Mouse (Mus musculus) brain, embryonic 14.5 days (tissue): Measurements from ENCODE around the gene Crim1. TPM values are rescaled to one million over a fixed set of nuclear protein-coding genes. Genes with fewer than 3 reads are reported as not detected.

Source experiments
- DNase-seq: peaks from one replicate; pipeline ENCODE4 v3.0.0-alpha.2; 2011; ENCODE audit warnings: low read depth
- CTCF ChIP-seq: fragments of 200-500 bp; IDR thresholded peaks from 2 replicates; pipeline ENCODE4 v1.5.1; 2012; ENCODE audit warnings: inconsistent platforms, mild to moderate bottlenecking, moderate library complexity, borderline replicate concordance; ENCODE audit not compliant: insufficient read depth, insufficient read length; ENCODE audit errors: extremely low read depth
- POLR2A ChIP-seq: fragments of 200-500 bp; IDR thresholded peaks from 2 replicates; pipeline ENCODE4 v1.6.1; 2012; ENCODE audit warnings: mild to moderate bottlenecking, inconsistent platforms, borderline replicate concordance; ENCODE audit not compliant: poor library complexity, insufficient read depth, insufficient read length, severe bottlenecking; ENCODE audit errors: extremely low read depth
- polyA plus RNA-seq: library from polyadenylated mRNA; depleted of rRNA; stranded (reverse); fragments of >200 nt; gene quantifications from 2 replicates; pipeline ENCODE4 v1.2.3, GENCODE M21; 2012

Crim1 gene
- polyA plus RNA-seq, 1 experiment, result 39.5 TPM

- no peak for DNase-seq
- no peak for TF ChIP-seq CTCF
- TF ChIP-seq POLR2A, result no peak
Measured at GRCm38 (mm10) chr17:78275507-78275813, 75.4 kb downstream of the Crim1 start.

DNA sequence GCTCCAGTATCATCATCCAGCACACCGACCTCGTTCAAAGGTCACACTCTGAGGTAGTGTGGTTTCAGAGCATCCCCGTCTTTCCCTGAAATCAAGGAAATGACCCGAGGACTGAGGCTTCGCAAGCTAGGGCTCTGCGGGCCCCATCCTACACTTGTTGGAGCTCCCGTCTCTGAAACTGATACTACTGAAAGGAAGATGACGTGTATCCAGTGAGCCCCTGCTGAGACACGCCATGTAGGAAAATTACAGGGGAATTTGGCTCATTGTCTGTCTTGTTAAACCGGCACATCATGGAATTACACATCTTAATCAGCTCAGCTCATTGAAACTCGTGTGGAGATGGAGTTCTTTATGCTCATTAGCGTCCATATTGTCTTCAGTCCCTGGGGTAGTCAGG is 79.1 kb downstream of the Crim1 start:
- peak; percentile 52 for DNase-seq
- no peak for TF ChIP-seq POLR2A
- no peak for TF ChIP-seq CTCF

GRCm38 (mm10) chr17:78280991-78281712 is 81.1 kb downstream of the Crim1 start:
- TF ChIP-seq POLR2A, result no peak
- TF ChIP-seq CTCF, result no peak
- DNase-seq, result no peak

DNA sequence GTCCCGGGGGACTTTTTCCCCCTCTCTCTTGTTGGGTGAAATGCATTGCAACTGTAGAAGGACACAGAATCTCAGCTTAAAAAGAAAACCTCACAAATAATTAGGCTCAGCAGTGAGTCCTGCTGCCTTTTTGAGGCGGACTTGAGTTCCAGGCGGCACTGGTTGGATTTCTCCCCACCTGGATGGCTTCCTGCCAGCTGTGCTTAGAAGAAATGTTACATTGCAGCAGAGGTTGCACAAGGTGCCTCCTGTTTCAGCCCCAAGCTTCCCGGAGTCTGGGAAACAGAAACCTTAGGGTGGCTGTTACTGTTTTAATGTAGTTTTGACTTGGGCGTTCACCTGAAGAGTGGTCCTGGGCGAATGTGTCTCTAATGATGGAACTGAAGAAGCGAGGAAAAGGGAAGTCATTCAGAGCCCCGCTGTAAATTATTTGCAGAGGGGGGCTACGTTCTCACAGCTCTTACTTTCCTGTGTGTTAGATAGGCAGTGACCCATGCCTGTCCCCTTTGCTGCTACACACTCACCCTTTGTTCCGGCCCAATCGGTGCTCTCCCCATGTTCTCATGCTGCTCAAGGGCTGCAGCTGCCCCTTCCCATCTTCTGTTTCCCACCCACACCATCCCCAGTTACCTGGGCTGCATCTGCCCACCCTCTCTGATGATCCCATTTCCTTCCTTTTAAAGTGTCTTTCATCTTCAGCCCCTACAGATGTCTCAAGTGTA is 83.4 kb downstream of the Crim1 start:
- DNase-seq, result no peak
- TF ChIP-seq POLR2A, result no peak
- no peak for TF ChIP-seq CTCF

- no peak for DNase-seq
- TF ChIP-seq POLR2A (no peak), CTCF (no peak)
Measured at GRCm38 (mm10) chr17:78286021-78286420, 86.0 kb downstream of the Crim1 start.

DNA sequence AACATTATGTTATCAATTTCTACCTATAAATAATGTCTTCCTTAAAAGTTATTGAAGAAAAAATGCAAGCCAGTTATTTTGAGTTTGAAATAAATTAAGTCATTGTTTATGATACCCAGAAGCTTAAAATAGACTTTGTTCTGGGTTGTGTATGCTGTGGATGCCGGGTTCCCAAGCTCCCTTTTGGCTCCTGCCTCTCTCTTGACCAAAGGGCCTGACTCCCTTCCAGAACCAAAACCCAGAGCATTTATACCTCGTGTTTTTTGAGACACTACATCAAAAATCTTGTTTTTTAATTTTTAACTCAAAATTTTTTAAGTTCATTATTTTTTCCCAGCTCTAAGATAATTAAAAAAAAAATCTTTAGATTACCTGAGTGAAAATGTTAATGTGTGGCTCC is 87.3 kb downstream of the Crim1 start:
- no peak for TF ChIP-seq CTCF
- TF ChIP-seq POLR2A, result no peak
- DNase-seq, result no peak

GRCm38 (mm10) chr17:78290153-78290876 is 90.3 kb downstream of the Crim1 start:
- DNase-seq, result no peak

GRCm38 (mm10) chr17:78291030-78291429 is 91.0 kb downstream of the Crim1 start:
- no peak for DNase-seq
- no peak for TF ChIP-seq POLR2A
- TF ChIP-seq CTCF, result no peak

More at GRCm38 (mm10) chr17:78290153-78290876, 90.3 kb downstream of the Crim1 start:
- TF ChIP-seq POLR2A (no peak), CTCF (no peak)

DNA sequence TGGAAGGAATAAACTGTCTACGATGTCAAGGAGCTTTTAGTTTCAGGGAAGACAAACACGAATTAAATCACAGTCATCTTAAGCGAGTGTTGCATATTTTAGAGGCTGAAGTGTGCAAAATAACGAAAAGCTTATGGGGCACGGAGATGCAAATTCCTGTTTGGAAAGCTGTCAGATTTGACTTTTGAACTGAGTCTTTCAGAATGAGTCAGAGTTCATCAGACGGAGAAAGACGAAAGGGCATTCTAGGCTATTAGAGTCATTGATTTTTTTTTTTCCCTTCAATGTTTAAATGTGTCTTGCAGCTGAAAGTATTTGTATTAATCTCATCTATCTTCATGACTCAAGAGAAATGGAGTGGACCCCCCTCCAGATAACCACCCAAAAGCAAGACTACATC is 92.3 kb downstream of the Crim1 start:
- DNase-seq, result no peak
- no peak for TF ChIP-seq POLR2A
- no peak for TF ChIP-seq CTCF

DNA sequence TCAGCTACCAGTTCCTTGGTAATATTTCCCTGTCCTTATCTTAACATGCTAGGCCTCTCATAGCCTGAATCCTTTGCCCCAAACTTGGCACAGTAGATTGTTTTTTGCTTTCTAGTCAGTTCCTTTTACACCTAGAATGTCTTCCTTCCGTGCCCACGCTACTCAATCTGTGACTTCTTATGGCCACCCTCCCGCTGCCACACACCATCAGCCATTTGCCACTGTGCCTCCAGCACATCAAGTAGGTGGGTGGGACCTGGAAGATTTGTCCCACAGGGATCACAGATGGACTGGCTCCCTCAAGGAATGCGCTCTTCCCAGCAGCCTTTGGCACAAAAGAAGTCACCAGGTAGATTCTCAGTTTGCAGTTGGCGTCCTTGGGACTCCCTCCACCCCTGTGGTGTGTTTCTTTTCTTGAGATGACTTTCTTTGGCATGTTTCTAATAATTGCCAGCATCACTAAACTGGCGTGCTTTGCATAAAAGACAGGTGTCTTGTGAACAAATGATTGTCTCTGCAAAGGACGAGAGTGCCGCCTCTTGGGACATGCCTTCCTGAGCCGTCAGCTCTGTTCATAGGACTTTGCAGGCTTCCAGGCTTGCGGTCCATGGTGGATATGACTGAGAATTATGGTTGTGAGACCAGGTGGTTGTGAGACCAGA is 92.9 kb downstream of the Crim1 start:
- TF ChIP-seq POLR2A (no peak), CTCF (no peak)
- DNase-seq, result no peak

DNA sequence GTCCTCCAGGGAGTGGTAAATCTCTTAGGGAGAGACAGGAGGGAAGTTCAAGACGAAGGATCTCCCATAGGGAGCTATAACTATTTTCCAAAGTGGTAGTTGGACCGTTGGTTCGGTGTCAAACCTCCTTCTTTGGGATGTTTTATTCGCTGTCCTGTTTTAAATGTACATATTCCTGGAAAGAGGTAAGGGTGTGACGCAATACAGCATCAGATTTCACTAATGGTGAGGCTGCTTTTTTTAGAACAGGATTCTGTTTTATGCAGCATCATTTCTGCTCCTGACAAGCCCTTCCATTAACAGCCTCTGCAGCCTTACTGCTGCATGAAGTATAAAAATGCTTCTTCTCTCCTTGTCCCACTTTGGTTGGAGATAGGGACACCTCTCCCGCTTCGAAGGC is 95.9 kb downstream of the Crim1 start:
- TF ChIP-seq POLR2A (no peak), CTCF (no peak)
- DNase-seq, result no peak
